Mouse (Mus musculus) MEL (cell line): ENCODE data around the gene Mettl17. TPM values are rescaled to one million over a fixed set of nuclear protein-coding genes. Genes with fewer than 3 reads are reported as not detected.

ENCODE experiments used
- DNase-seq: peaks from one replicate; pipeline ENCODE4 v3.0.0; 2011; ENCODE audit warnings: low read depth, low spot score
- H3K27ac ChIP-seq: 2 replicates; pipeline ENCODE4 v1.5.1; 2012; ENCODE audit warnings: low read depth, mild to moderate bottlenecking, control low read depth, low read length, moderate library complexity; ENCODE audit not compliant: control insufficient read depth
- H3K27me3 ChIP-seq, 2 experiments: fragments of 150-350 bp in 1 of 2; sonication (generic) in 1 of 2; 2 replicates each; pipeline ENCODE4 v1.6.1; 2012; ENCODE audit warnings: low read length in 2 of 2, mild to moderate bottlenecking in 2 of 2, improper control_type of control experiment in 1 of 2, moderate library complexity in 1 of 2; ENCODE audit not compliant: insufficient read depth in 2 of 2, control insufficient read depth in 1 of 2
- H3K36me3 ChIP-seq, 2 experiments: 2 replicates each; pipeline ENCODE4 v1.6.1; 2012 to 2014; ENCODE audit warnings: low read length in 2 of 2, improper control_type of control experiment in 1 of 2, inconsistent platforms in 1 of 2, mild to moderate bottlenecking in 1 of 2; ENCODE audit not compliant: insufficient read depth in 2 of 2, control insufficient read depth in 1 of 2
- H3K4me1 ChIP-seq, 2 experiments: fragments of 150-350 bp in 1 of 2; sonication (generic) in 1 of 2; 2 replicates each; pipeline ENCODE4 v1.6.1; 2012; ENCODE audit warnings: low read length in 2 of 2, improper control_type of control experiment in 1 of 2, mild to moderate bottlenecking in 1 of 2; ENCODE audit not compliant: insufficient read depth in 2 of 2, control insufficient read depth in 1 of 2
- H3K4me3 ChIP-seq, 2 experiments: fragments of 150-350 bp in 1 of 2; sonication (generic) in 1 of 2; 2 replicates each; pipeline ENCODE4 v1.5.1; 2012; ENCODE audit warnings: low read depth in 2 of 2, low read length in 2 of 2, mild to moderate bottlenecking in 2 of 2, moderate library complexity in 2 of 2, control low read depth in 1 of 2, improper control_type of control experiment in 1 of 2; ENCODE audit not compliant: control insufficient read depth in 1 of 2, insufficient read depth in 1 of 2
- H3K79me2 ChIP-seq: 2 replicates; pipeline ENCODE4 v1.6.1; 2012; ENCODE audit warnings: mild to moderate bottlenecking, low read length, moderate library complexity; ENCODE audit not compliant: control insufficient read depth, poor library complexity, insufficient read depth
- H3K9ac ChIP-seq: 2 replicates; pipeline ENCODE4 v1.6.1; 2012; ENCODE audit warnings: low read depth, mild to moderate bottlenecking, control low read depth, low read length, moderate library complexity; ENCODE audit not compliant: control insufficient read depth, poor library complexity, severe bottlenecking
- H3K9me3 ChIP-seq: fragments of 150-350 bp; sonication (generic); replicated peaks from 2 replicates; pipeline ENCODE4 v1.6.1; 2012; ENCODE audit warnings: mild to moderate bottlenecking, low read length, improper control_type of control experiment, moderate library complexity; ENCODE audit not compliant: insufficient read depth
- CHD1 ChIP-seq: IDR thresholded peaks from 2 replicates; pipeline ENCODE4 v1.6.1; 2012; ENCODE audit warnings: low read depth, mild to moderate bottlenecking, inconsistent platforms, low read length, improper control_type of control experiment
- CHD2 ChIP-seq: IDR thresholded peaks from 2 replicates; pipeline ENCODE4 v1.6.1; 2011; ENCODE audit warnings: low read length, improper control_type of control experiment
- CTCF ChIP-seq, 3 experiments: IDR thresholded peaks in 2 of 3; conservative IDR thresholded peaks in 1 of 3; 2 replicates each; pipeline ENCODE4 v1.5.1; 2011 to 2012; ENCODE audit warnings: low read length in 3 of 3, low read depth in 2 of 3, mild to moderate bottlenecking in 2 of 3, improper control_type of control experiment in 1 of 3, inconsistent platforms in 1 of 3, mixed read lengths in 1 of 3, moderate library complexity in 1 of 3; ENCODE audit not compliant: control insufficient read depth in 1 of 3, insufficient read depth in 1 of 3, poor library complexity in 1 of 3, severe bottlenecking in 1 of 3
- E2F4 ChIP-seq: IDR thresholded peaks from 2 replicates; pipeline ENCODE4 v1.6.1; 2011; ENCODE audit warnings: low read depth, low read length, improper control_type of control experiment, borderline replicate concordance
- ELF1 ChIP-seq: IDR thresholded peaks from 2 replicates; pipeline ENCODE4 v1.6.1; 2014; ENCODE audit warnings: low read depth, mild to moderate bottlenecking, inconsistent platforms, low read length, improper control_type of control experiment, moderate library complexity
- ETS1 ChIP-seq: IDR thresholded peaks from 2 replicates; pipeline ENCODE4 v1.6.1; 2012; ENCODE audit warnings: low read depth, mild to moderate bottlenecking, inconsistent platforms, low read length, improper control_type of control experiment, moderate library complexity
- GATA1 ChIP-seq: IDR thresholded peaks from 2 replicates; pipeline ENCODE4 v1.6.1; 2011; ENCODE audit warnings: low read depth, low read length, improper control_type of control experiment
- HCFC1 ChIP-seq: IDR thresholded peaks from 2 replicates; pipeline ENCODE4 v1.6.1; 2012; ENCODE audit warnings: low read depth, mild to moderate bottlenecking, inconsistent platforms, low read length, improper control_type of control experiment, moderate library complexity
- JUND ChIP-seq: IDR thresholded peaks from 2 replicates; pipeline ENCODE4 v1.6.1; 2011; ENCODE audit warnings: low read depth, mild to moderate bottlenecking, improper control_type of control experiment, low read length
- KAT2A ChIP-seq: conservative IDR thresholded peaks from 2 replicates; pipeline ENCODE4 v1.6.1; 2012; ENCODE audit warnings: low read depth, low read length, improper control_type of control experiment, inconsistent platforms
- MAFK ChIP-seq: IDR thresholded peaks from 2 replicates; pipeline ENCODE4 v1.6.1; 2011; ENCODE audit warnings: low read depth, mild to moderate bottlenecking, low read length, improper control_type of control experiment, borderline replicate concordance
- MAX ChIP-seq: IDR thresholded peaks from 2 replicates; pipeline ENCODE4 v1.6.1; 2011; ENCODE audit warnings: low read length, improper control_type of control experiment
- MAZ ChIP-seq: IDR thresholded peaks from 2 replicates; pipeline ENCODE4 v1.6.1; 2012; ENCODE audit warnings: low read depth, mild to moderate bottlenecking, inconsistent platforms, low read length, improper control_type of control experiment
- MEF2A ChIP-seq: IDR thresholded peaks from 2 replicates; pipeline ENCODE4 v1.6.1; 2014; ENCODE audit warnings: low read depth, mild to moderate bottlenecking, inconsistent platforms, low read length, improper control_type of control experiment; ENCODE audit not compliant: poor library complexity, insufficient replicate concordance, severe bottlenecking; ENCODE audit errors: extremely low read depth
- MXI1 ChIP-seq: IDR thresholded peaks from 2 replicates; pipeline ENCODE4 v1.6.1; 2011; ENCODE audit warnings: mild to moderate bottlenecking, low read depth, low read length, improper control_type of control experiment
- MYC ChIP-seq: IDR thresholded peaks from 2 replicates; pipeline ENCODE4 v1.6.1; 2011; ENCODE audit warnings: low read depth, mild to moderate bottlenecking, low read length, improper control_type of control experiment, moderate library complexity
- NELFE ChIP-seq: IDR thresholded peaks from 2 replicates; pipeline ENCODE4 v1.6.1; 2011; ENCODE audit warnings: low read depth, low read length, improper control_type of control experiment
- NRF1 ChIP-seq: IDR thresholded peaks from 2 replicates; pipeline ENCODE4 v1.6.1; 2014; ENCODE audit warnings: low read depth, mild to moderate bottlenecking, inconsistent platforms, low read length, improper control_type of control experiment, moderate library complexity; ENCODE audit not compliant: poor library complexity, insufficient read depth, severe bottlenecking
- POLR2A ChIP-seq, 2 experiments: IDR thresholded peaks; 2 replicates each; pipeline ENCODE4 v1.6.1; 2011 to 2012; ENCODE audit warnings: low read length in 2 of 2, mild to moderate bottlenecking in 2 of 2, control low read depth in 1 of 2, improper control_type of control experiment in 1 of 2, low read depth in 1 of 2, moderate library complexity in 1 of 2; ENCODE audit not compliant: control insufficient read depth in 1 of 2, insufficient read depth in 1 of 2, poor library complexity in 1 of 2
- POLR2AphosphoS5 ChIP-seq: IDR thresholded peaks from 2 replicates; pipeline ENCODE4 v1.6.1; 2012; ENCODE audit warnings: low read depth, borderline replicate concordance, mild to moderate bottlenecking, inconsistent platforms, low read length, moderate library complexity, mixed read lengths
- RAD21 ChIP-seq: IDR thresholded peaks from 2 replicates; pipeline ENCODE4 v1.6.1; 2011; ENCODE audit warnings: mild to moderate bottlenecking, low read depth, low read length, improper control_type of control experiment
- RCOR1 ChIP-seq: IDR thresholded peaks from 2 replicates; pipeline ENCODE4 v1.6.1; 2012; ENCODE audit warnings: low read depth, mild to moderate bottlenecking, inconsistent platforms, low read length, improper control_type of control experiment
- SIN3A ChIP-seq: IDR thresholded peaks from 2 replicates; pipeline ENCODE4 v1.6.1; 2012; ENCODE audit warnings: low read length, improper control_type of control experiment, inconsistent platforms
- SMC3 ChIP-seq: IDR thresholded peaks from 2 replicates; pipeline ENCODE4 v1.6.1; 2011; ENCODE audit warnings: low read depth, low read length, improper control_type of control experiment
- TAL1 ChIP-seq: IDR thresholded peaks from 2 replicates; pipeline ENCODE4 v1.6.1; 2012; ENCODE audit warnings: mild to moderate bottlenecking, inconsistent platforms, low read length, moderate library complexity, mixed read lengths
- TBP ChIP-seq: IDR thresholded peaks from 2 replicates; pipeline ENCODE4 v1.8.0; 2011; ENCODE audit warnings: low read depth, low read length, improper control_type of control experiment
- TCF12 ChIP-seq: IDR thresholded peaks from 2 replicates; pipeline ENCODE4 v1.6.1; 2014; ENCODE audit warnings: low read depth, mild to moderate bottlenecking, inconsistent platforms, low read length, improper control_type of control experiment, moderate library complexity
- UBTF ChIP-seq: IDR thresholded peaks from 2 replicates; pipeline ENCODE4 v1.6.1; 2012; ENCODE audit warnings: low read depth, mild to moderate bottlenecking, inconsistent platforms, low read length, improper control_type of control experiment, moderate library complexity, borderline replicate concordance; ENCODE audit not compliant: insufficient read depth
- USF1 ChIP-seq: IDR thresholded peaks from 2 replicates; pipeline ENCODE4 v1.6.1; 2014; ENCODE audit warnings: low read depth, mild to moderate bottlenecking, inconsistent platforms, low read length, improper control_type of control experiment, moderate library complexity
- USF2 ChIP-seq, 2 experiments: IDR thresholded peaks; 2 replicates each; pipeline ENCODE4 v1.6.1; 2011 to 2012; ENCODE audit warnings: improper control_type of control experiment in 2 of 2, low read length in 2 of 2, borderline replicate concordance in 1 of 2, inconsistent platforms in 1 of 2, low read depth in 1 of 2, mild to moderate bottlenecking in 1 of 2; ENCODE audit not compliant: insufficient read depth in 1 of 2
- ZC3H11A ChIP-seq: IDR thresholded peaks from 2 replicates; pipeline ENCODE4 v1.6.1; 2012; ENCODE audit warnings: low read depth, mild to moderate bottlenecking, inconsistent platforms, low read length, improper control_type of control experiment
- ZKSCAN1 ChIP-seq: IDR thresholded peaks from 2 replicates; pipeline ENCODE4 v1.6.1; 2012; ENCODE audit warnings: low read depth, mild to moderate bottlenecking, inconsistent platforms, low read length, improper control_type of control experiment, moderate library complexity
- ZMIZ1 ChIP-seq: IDR thresholded peaks from 2 replicates; pipeline ENCODE4 v1.6.1; 2012; ENCODE audit warnings: low read depth, mild to moderate bottlenecking, inconsistent platforms, low read length, improper control_type of control experiment, moderate library complexity
- ZNF384 ChIP-seq: IDR thresholded peaks from 2 replicates; pipeline ENCODE4 v1.6.1; 2012; ENCODE audit warnings: low read depth, mild to moderate bottlenecking, inconsistent platforms, low read length, improper control_type of control experiment
- polyA plus RNA-seq, 2 experiments: library from polyadenylated mRNA; stranded (reverse) in 1 of 2; unstranded in 1 of 2; fragments of >175 nt in 1 of 2; fragments of >200 nt in 1 of 2; gene quantifications; 2 replicates each; pipeline versions ENCODE4 v1.2.1 to v1.2.4; 2012; ENCODE audit warnings: low replicate concordance in 2 of 2, low read depth in 1 of 2; ENCODE audit not compliant: insufficient read length in 2 of 2, insufficient read depth in 1 of 2, missing spikeins in 1 of 2
- total RNA-seq: library from RNA; depleted of rRNA; stranded (reverse); fragments of 300-350 nt; gene quantifications from 2 replicates; pipeline ENCODE4 v1.2.3, GENCODE M21; 2012; rRNA removed

The Mettl17 gene
- total RNA-seq, result 26.1 and 28.3 TPM in 2 replicates
- polyA plus RNA-seq, result 10 to 100 TPM in 1 of 2 experiments, not detected in 1; 54.4 TPM

GRCm38 (mm10) chr14:51884598-51885331, at the start of gene Mettl17:
Gene Mettl17 (plus strand): TSS chr14:51884842.
- H3K4me3 ChIP-seq, result peak within 1 kb of the TSS; percentile 63 to 86
- no peaks in the 10 kb centered on the region for H3K27me3 ChIP-seq
- peak within 1 kb of the TSS; percentile 54 for H3K9ac ChIP-seq
- H3K4me1 ChIP-seq, result peaks cover 0 to 4% of the 10 kb centered on the region in 2 experiments; a peak in 2 of 4 replicates
- H3K79me2 ChIP-seq, result peaks cover 3% of the 10 kb centered on the region
- H3K27ac ChIP-seq, result no peak within 1 kb of the TSS; the same call in 1 of the 2 replicates
- H3K9me3 ChIP-seq, result no peaks in the 10 kb centered on the region
- peaks cover 0 to 9% of the 10 kb centered on the region in 2 experiments; a peak in 2 of 4 replicates for H3K36me3 ChIP-seq
- DNase-seq, result peak; percentile 98
- TF ChIP-seq TAL1 (no peak), ZNF384 (no peak), MAX (peak; percentile 61; the same call in 1 of the 2 replicates), MXI1 (peak; percentile 73; the same call in 1 of the 2 replicates), CHD1 (no peak), GATA1 (no peak), HCFC1 (peak; percentile 95), E2F4 (no peak), KAT2A (peak; percentile 75), UBTF (no peak), ZKSCAN1 (no peak), POLR2AphosphoS5 (no peak), CTCF (IDR thresholded peaks at IDR 0.05 in 2 of 3, conservative IDR thresholded peaks at IDR 0.05 in 1 of 3; ENCODE audit: control insufficient read depth in 1 of 3, insufficient read depth in 1 of 3, low read depth in 2 of 3, low read length in 3 of 3, poor library complexity in 1 of 3, severe bottlenecking in 1 of 3) (no peak), NRF1 (0 out of 2 replicates have a peak, but pooled peaks have one; percentile 40), RAD21 (no peak), ELF1 (peak; percentile 86), MAFK (no peak), TBP (peak; percentile 60), ZMIZ1 (no peak), NELFE (peak; percentile 60), SIN3A (peak; percentile 85), USF2 (IDR thresholded peaks at IDR 0.05; ENCODE audit: borderline replicate concordance in 1 of 2, insufficient read depth in 1 of 2, low read depth in 1 of 2, low read length in 2 of 2) (no peak), CHD2 (peak; percentile 60), MYC (peak; percentile 59; the same call in 1 of the 2 replicates), SMC3 (no peak), JUND (no peak), TCF12 (no peak; the same call in 1 of the 2 replicates), MAZ (peak; percentile 70; the same call in 1 of the 2 replicates), ZC3H11A (no peak), POLR2A (IDR thresholded peaks at IDR 0.05; ENCODE audit: control insufficient read depth in 1 of 2, insufficient read depth in 1 of 2, low read depth in 1 of 2, low read length in 2 of 2, poor library complexity in 1 of 2) (peak; percentile 45 to 79; a peak in 3 of 4 replicates), ETS1 (peak; percentile 8; the same call in 1 of the 2 replicates), RCOR1 (0 out of 2 replicates have a peak, but pooled peaks have one; percentile 34), USF1 (peak; percentile 38; the same call in 1 of the 2 replicates), MEF2A (no peak)
